Mouse (Mus musculus): ENCODE data around the gene Prkar1b.
A peak's percentile ranks its signal among the peaks of the same experiment; 100 is the strongest.

Prkar1b gene

DNA sequence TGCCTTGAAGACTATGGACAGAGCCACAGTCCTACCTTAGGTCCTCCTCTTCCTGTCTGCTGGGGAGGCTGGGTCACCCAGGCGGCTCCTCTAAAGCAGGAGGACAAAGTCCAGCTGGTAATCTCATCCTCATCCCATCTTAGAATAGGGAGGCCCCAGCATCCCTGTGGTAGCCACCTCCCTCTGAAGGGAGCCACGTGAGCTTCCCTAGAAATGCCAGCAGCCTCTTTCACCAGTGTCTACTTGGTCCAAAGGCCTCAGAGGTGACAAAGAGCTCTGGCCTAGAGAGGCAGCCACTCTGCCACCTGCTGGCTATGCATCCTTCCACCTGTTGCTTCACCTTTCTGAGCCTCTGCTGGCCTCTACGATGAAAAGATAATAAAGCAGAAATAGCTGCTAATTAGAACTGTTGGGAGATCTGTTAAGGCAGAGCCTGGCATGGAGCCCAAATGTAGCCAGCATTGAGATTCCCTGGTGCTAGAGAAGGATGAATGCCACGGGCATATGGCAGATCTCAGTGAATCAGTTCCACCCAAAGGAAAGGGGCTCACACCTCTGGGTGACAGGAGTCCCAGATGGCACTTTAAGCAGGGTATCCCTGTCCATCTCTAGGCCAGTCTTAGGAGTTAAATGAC is 142.5 kb downstream of the Prkar1b start:
- no peak for DNase-seq (ENCODE audit: low read depth, low spot score)

DNA sequence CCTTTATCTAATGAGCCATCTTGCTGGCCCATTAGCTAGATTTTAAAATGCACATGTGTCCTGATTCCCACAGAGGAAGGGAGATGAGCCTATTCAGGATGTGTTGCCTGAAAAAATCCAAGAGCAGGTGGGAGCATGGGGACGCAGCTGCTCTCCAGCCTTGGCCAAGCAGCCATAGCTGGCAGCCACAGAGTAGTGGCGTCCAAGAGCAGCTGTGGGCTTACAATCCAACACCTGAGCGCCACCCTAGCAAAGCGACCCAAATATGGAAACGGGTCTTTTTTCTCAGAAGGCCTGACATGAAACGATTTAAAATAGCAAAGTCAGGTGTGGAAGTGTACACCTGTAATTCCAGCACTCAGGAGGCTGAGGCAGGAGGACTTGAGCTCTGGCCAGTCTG is 145.2 kb downstream of the Prkar1b start:
- DNase-seq (ENCODE audit: low read depth, low spot score), result no peak

DNA sequence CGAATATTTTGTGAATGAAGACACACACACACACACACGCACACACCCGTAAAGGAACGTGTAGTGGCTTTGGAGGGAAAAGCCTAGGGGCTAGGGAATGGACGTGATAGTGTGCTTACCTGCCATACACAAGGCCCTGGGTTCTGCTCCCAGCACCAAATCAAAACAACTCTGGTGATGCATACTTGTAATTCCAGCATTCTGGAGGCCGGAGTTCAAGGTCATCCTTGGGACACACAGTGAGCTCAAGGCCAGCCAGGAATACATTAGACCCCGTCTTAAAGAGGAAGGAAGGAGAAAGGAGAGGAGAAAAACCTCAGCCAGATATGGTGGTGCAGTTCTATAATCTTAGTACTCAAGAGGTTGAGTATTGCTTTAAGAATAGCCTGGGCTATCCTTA is 150.1 kb downstream of the Prkar1b start:
- no peak for DNase-seq (ENCODE audit: low read depth, low spot score)

DNA sequence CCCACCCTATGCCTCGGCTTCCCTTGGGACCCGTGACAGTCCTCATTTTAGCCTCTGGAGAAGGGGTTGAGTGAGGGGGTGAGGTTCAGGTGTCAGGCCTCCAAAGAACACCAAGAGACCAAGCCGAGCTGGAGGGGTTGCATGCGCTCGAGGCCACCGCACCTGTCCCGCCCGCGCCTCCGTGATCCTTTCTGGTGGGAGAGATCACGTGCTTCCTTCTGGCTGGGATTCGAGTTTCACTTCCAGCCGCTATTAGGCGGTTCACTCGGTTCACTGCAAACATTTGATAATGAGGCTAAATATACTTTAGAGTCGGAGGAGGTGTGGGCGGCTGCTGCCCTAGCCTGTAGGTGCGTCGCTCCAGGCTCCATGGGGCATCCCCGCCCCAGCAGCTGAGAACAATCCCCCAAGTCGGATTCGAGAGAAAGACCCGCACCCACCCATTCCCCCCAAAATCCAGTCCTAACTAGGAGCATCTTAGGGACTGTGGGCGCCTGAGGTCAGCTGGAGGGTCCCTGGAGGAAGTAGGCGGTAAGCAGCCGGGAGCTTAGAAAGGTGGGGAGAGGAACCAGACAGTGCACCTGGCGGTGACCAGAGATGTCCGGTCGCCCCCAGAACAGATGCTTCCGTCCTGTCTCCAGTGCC is 151.7 kb downstream of the Prkar1b start:
- DNase-seq (ENCODE audit: low read depth, low spot score), result no peak

DNA sequence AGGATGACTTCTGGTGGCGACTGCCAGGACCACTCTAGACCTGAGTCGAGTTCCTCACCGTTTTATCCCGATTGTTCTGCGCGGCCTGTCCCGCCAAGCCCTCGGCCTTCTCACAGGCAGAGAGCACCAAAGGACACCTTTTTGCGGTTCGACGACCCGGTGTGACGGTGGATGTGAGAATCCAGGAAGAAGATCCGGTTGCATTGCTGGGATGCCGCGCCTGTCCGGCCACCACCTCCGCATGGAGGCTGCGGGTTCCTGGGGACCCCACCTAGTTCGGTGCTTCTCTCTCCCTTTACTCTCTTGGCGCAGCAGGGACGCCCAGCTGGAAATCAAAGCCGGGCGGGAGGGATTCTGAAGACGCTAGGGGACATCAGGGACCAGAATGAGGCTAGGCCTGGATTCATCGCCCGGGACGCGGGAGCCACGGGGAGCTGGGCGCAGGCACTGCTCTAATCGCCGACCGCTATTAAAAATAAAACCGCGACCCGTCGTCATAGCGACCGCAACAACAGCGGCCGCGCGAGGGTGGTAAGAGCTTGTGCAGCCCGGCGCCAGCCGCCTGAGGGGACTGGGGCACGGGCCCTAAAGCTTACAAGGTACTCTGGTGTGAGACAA is 152.5 kb downstream of the Prkar1b start, which contains the start of gene Pdgfa:
Pdgfa (minus strand) TSS at position 200 of the 618 bp plus-strand sequence.
- peak; percentile 69 for DNase-seq (ENCODE audit: low read depth, low spot score)

DNA sequence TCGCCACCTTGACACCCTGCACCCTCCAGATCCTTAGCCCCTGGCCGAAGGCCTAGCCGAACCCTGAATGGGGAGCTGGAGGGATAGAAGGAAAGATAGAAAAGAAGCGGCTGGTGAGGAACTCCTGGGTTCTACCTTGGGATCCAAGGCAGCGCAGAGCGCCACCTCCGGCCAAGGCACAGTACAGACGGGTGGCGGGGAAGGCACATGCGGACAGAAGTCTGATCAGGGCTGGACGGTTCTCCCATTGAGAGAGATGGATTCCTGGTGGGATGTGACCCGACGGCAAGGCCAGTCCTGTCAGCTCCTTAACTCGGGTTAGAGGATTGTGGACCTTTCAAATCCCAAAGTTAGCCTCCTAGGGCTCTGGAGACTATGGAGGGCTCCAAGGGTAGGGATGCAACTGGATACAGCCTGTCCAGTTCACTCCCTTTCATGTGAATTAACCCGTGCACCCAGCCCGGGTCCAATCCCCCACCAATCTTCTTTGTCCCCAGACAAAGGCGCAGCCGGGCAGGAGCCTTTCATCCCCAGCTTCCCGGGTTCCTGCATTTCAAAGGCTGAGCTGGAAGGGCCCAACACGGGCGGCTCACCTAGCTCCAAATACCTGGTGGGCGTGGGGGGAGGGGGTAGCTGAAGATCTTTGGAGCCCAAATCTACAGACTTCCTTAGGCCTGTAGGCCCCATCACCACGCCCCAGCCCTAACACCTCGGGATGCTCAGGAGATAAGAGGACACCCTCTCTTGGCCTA is 153.3 kb downstream of the Prkar1b start:
- no peak for DNase-seq (ENCODE audit: low read depth, low spot score)

DNA sequence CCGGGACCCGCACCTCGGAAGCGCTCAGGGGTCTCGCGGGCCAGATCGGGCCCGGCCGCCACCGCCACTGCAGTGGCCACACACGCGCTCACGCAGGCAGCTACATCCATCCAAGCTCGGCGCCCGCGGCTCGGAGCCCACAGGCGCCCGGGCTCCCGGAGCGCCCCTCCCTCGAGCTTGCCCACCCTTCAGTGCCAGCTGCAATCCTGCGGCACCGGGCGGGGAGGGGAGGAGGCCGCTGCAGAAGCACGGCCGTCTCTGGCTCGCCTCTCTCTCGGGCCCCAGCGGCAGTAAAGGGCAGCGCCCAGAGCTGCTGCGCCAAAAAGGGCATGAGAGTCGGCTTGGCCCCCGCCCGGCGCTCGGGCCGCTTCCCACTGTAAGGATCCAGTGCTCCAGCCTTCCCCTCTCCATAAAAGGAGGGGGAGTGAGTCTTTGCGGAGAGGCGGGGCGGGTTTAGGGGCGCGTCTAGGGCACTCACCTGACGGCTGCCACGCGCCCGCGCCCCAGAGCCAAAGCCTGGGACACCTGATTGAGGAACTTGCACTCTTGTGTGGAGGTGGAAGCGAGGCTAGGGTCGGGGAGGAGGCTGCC is 154.0 kb downstream of the Prkar1b start:
- DNase-seq (ENCODE audit: low read depth, low spot score), result no peak

DNA sequence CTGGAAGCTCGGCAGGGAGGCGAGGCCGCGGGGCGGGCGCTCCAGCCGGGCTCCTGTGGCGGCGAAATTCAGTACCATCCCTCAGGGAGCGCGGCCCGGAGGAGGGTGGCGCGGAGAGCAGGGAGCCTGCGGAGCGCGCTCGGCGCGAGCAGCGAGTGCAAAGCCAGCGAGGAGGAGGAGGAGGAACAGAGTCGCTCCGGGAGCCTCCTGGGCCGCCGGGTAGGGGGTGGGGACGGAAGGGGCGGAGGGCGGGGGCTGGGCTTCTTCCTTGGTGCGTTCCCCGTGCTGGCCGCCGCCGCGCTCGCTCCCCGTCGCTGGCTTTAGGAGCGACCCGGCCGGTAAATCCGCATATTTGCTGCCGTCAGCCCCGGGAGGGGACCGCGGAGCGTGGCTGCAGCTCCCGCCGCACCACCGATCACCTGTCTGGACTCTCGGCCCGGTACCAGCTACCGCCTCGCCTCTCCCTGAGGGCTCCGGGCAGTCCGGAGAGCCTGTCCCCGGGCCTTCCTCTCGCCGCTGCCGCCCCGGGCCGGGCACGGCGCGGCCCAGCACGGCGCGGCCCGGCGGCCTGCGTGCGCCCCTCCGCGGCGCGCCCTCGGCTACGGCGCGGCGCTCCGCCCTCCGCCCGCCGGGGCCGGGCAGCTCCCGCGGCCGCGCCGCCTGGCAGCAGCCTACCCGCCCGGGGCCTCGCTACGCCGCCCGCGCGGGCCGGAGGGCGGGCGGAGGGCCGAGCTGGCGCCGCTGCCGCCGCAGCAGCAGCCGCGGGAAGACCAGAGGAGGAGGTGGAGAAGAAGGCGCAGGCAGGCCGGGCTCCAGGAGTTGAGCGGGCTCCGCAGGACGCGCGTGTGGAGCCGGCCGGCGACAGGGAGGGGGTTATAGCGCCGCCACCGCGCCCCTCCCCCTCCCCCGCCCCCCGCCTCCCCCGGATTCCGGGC is 154.7 kb downstream of the Prkar1b start:
- DNase-seq (ENCODE audit: low read depth, low spot score), result no peak

DNA sequence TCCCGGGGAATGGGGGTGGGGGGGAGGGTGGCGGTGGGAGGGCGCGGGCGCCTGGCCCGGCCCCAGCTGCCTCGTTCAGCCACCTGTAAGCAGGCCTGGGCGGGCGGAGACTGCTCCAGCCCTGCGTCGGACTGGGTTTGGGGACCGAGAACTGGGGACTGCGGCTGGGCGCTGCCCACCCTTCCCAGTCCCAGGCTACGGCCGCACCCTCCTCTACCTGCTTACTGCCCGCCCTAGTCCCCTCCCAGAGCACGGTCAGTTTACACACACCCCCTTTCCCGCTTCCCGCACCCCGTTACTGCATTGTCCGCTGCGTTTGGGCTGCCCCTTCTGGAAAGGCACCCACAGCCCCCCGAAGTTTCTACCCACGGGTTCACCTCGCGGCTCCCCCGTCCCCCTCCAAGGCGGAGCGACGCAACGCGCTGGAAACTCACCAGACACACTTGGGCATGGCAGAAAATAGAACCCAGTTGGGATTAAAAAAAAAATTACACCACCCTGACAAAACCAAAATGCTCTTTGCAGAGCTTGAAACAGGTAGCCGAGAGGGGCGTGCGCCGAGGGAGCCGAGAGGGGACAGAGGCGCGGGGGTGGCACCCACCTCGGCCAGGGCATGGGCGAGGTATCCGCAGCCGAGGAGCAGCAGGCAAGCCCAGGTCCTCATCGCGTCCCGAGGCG is 155.6 kb downstream of the Prkar1b start:
- DNase-seq (ENCODE audit: low read depth, low spot score), result no peak

DNA sequence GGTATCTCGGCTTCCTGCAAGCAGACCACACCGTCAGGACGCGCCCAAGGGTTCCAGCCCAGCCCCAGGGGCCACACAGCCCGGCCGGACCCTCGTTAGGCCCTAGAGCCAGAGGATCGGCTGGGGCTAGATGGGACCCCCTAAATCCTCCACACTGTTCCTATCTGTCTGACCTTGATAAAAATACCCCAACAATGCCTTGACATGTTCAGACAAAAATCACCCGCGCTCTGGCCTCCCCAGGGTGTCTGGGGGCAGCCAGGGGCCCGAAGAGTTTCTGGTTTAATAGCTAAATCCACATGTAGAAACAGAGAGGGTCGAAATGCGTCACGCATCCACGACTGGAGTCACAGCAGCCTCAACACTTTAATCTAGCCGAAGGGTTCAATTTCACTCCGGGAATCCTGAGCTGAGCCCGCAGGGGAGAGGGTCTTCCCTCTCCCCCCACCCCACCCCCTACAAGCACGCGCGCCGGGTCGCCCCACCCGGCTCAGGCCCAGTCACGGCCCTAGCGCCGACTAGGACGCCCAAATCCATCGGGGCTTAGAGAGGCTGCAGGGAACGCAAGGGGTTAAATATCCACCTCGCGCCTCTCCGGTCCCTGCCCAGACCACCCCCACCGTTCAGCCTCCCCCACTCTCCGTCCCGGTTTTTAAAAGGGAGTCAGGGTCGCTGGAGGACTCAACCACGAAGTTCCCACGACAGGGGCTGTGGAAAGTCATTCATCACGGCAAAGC is 156.3 kb downstream of the Prkar1b start:
- no peak for DNase-seq (ENCODE audit: low read depth, low spot score)

DNA sequence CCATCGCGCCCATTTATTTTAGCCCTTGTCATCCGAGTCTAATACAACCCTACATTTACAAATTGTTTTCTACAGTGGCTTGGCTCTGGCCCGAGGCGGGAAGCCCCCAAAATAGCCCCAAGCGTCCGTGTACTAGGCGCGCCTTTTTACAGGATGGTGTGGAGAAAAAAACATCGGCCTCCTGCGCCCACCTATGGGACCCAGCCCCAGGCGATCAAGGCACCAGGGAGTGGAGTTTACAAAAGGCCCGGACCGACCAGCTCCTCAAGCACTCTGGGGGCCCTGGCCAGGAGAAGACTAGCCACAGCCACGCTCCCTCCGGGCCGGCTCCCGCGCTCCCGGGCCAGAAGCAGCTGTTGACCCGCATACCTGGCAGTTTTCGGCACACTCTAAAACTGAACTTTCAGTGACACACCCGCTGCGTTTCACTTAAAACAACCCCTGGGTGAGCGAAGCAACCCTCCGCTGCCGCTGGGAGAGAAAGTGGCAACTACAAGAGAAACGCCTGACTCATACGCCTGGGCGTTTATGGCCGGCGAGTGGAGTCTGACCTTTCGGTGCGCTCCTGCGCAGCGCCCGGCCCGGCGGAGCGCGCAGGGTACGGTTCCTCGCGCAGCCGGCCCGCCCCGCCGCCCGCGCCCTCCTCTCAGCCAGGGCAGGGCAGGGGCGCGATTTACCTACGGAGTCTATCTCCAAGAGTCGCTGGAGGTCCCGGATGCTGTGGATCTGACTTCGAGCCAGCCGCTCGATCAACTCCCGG is 157.0 kb downstream of the Prkar1b start:
- no peak for DNase-seq (ENCODE audit: low read depth, low spot score)

DNA sequence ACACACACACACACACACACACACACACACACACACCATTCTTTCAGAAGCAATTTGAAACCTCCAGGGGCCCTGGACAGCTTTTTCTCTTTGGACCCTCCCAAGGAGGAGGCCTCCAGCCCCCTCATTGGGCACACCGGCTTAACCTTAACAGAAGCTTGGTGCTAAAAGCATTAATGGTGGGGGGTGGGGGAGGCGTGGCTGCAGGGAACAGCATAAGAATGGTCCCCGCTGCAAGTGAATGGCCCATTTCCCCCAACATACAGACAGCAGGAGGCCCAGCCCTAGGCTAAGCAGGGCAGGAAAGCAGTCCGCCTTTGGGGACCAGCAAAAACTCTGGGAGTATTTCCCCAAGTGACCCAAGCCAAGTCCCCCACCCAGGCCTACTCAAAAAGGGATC is 158.1 kb downstream of the Prkar1b start:
- no peak for DNase-seq (ENCODE audit: low read depth, low spot score)

DNA sequence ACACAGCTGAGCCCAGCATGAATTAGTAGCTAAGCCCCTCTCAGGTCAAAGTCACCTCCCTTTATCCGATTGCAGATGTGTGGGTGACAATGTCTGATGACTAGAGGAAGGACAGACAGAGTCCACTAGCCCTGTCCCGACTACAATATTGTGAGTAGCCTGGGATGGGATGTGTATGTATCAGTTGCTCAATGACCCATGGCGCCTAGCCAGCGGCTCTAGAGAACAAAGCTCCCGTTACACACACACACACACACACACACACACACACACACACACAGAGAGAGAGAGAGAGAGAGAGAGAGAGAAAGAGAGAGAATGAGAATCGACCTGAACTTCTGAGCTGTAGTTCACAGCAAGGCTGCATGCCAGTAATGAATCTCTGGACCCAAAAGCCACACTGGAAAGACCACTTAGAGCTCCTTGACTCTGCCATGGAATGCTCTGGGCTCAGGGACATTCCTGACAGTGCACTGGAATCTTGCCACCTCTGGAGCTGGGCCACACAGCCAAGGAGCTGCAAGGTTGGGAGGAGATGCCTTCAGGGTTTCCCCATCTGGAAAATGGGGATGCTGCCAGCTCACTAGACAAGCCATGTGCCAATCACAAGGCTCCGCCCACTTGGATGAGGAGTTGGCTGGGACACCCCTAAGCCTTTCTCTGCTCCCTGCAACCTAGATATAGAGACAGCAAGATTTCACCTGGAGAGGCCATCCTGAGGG is 159.0 kb downstream of the Prkar1b start:
- DNase-seq (ENCODE audit: low read depth, low spot score), result no peak

DNA sequence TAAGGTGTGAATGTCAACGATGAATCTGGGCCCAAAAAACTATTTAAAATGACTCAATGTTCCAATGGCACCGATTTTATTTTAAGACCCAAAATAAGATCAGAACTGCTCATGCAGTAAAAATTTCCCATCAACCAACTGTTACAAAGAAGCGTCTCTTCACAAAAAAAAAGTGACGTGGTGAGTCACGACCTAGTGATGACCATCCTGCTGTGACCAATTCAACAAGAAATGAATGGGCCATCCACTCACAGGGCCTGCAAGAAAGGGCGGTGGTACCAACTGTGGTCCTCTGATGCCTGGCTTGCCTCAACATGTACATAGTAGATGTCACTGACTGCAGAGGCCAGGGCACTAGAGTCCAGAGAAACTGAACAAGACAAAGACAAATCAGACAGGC is 160.2 kb downstream of the Prkar1b start:
- no peak for DNase-seq (ENCODE audit: low read depth, low spot score)

DNA sequence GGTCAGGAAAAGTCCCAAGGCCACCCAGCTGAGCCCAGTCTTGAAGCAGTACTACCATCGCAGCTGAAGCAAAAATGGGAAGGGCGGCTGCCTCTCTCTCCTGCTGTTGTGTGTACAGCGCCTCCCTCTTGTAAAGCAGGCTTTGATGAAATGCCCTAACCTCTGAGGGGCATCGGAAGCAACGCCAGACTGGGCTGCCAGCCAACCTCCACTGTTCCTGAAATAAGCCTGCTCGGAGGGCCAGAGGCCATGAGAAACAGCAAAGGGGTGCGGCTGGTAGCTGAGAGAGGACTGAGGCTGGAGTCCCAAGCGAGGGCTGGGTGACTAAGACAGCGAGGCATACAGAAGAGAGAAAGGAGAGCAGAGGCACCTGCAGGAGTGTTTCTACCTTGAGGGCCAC is 161.0 kb downstream of the Prkar1b start:
- no peak for DNase-seq (ENCODE audit: low read depth, low spot score)

DNA sequence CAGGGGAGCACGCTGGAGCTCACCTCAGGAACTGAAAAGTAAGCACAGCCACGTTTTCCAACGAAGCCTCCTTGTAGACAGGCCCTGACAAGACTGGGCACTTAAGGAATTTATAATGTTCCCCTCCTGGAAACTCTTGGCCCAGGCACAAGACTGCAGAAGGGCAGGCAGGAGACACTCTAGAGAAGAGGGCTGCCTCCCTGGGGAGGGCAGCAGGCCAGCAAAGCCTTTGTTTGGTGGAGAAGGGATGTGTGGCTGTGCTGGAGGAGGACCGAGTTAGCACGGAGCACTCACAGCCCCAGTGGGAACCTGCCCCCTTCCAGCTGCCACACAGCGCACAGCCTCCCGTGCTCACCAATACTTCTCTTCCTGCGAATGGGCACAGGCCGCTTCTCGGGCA is 161.8 kb downstream of the Prkar1b start:
- no peak for DNase-seq (ENCODE audit: low read depth, low spot score)

DNA sequence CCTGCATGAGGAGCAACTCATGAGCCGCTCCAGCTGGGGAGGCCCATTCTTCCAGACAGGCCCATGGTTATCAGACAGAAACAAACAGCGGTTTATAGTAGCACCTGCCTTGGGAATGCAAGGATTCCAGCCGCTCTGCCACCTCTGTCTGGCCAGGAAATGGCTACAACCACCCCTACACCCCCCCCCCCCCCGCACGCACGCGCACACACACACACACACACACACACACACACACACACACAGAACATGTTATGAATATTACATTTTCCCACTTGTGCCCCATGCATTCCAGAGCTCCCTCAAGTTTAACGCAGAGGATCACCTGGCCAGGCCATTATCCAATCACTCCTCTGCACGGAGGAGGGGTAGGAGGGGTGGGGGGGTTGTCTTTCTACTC is 167.9 kb downstream of the Prkar1b start:
- no peak for DNase-seq (ENCODE audit: low read depth, low spot score)

DNA sequence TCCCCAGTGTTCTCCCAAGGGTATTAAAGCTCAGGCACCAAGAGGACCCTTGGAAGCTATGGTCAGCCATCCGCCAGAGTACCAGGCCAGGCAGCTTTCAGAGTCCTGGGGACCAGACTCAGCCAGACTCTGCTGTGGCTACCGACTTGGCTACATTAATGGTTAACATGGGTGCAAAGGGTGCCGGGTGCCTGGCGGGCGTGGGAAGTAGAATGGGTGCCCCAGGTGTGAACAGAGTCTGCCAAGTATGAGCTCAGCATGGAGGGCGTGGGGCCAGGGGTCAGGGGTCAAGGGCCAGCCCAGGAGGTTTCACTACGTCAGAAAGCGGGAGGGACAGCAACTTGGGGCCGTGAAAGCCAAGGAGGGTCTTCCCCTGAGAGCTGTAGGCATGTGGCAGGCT is 169.2 kb downstream of the Prkar1b start:
- DNase-seq (ENCODE audit: low read depth, low spot score), result no peak
